Mouse (Mus musculus) C2C12 (cell line): ENCODE results near the gene Tmem121.

Experiments used
- CEBPB ChIP-seq: IDR thresholded peaks from one replicate; pipeline ENCODE4 v1.6.1; 2011; ENCODE audit warnings: low read depth, mild to moderate bottlenecking, control low read depth, moderate library complexity
- CTCF ChIP-seq: IDR thresholded peaks from one replicate; pipeline ENCODE4 v1.5.1; 2011; ENCODE audit not compliant: control insufficient read depth, insufficient read depth, insufficient read length
- FOSL1 ChIP-seq: IDR thresholded peaks from one replicate; pipeline ENCODE4 v1.8.0; 2011; ENCODE audit warnings: mild to moderate bottlenecking, low read length; ENCODE audit not compliant: poor library complexity, insufficient read depth, severe bottlenecking
- MAX ChIP-seq: IDR thresholded peaks from one replicate; pipeline ENCODE4 v1.6.1; 2011; ENCODE audit warnings: mild to moderate bottlenecking, control low read depth
- MYOD1 ChIP-seq: IDR thresholded peaks from one replicate; pipeline ENCODE4 v1.6.1; 2011; ENCODE audit warnings: low read depth; ENCODE audit not compliant: control insufficient read depth, insufficient read length
- MYOG ChIP-seq: IDR thresholded peaks from one replicate; pipeline ENCODE4 v1.6.1; 2011; ENCODE audit not compliant: control insufficient read depth, insufficient read length; ENCODE audit errors: extremely low read depth
- USF1 ChIP-seq: IDR thresholded peaks from one replicate; pipeline ENCODE4 v1.6.1; 2011; ENCODE audit warnings: low read depth, mild to moderate bottlenecking, control low read depth, moderate library complexity

- TF ChIP-seq CTCF = peak; percentile 42
- peak; percentile 40 for TF ChIP-seq MAX
- TF ChIP-seq FOSL1 = no peak
- TF ChIP-seq MYOG = no peak
- no peak for TF ChIP-seq MYOD1
- no peak for TF ChIP-seq CEBPB
- TF ChIP-seq USF1 = no peak
Observed at GRCm38 (mm10) chr12:113146112-113147057, 39.3 kb upstream of the Tmem121 start, which contains the start of gene Crip1.
